Mouse (Mus musculus) CD4-positive, CD25-positive, alpha-beta regulatory T cell (primary cell): ENCODE measurements around the gene Adamtsl1. TPM values are rescaled to one million over a fixed set of nuclear protein-coding genes. Genes with fewer than 3 reads are reported as not detected.

ENCODE experiments used
- polyA plus RNA-seq: library from polyadenylated mRNA; unstranded; fragments of 100-300 nt; shearing (Covaris generic); gene quantifications from one replicate; pipeline ENCODE4 v1.2.1, GENCODE M21; 2017

Gene Adamtsl1
- 0.17 TPM for polyA plus RNA-seq

DNA sequence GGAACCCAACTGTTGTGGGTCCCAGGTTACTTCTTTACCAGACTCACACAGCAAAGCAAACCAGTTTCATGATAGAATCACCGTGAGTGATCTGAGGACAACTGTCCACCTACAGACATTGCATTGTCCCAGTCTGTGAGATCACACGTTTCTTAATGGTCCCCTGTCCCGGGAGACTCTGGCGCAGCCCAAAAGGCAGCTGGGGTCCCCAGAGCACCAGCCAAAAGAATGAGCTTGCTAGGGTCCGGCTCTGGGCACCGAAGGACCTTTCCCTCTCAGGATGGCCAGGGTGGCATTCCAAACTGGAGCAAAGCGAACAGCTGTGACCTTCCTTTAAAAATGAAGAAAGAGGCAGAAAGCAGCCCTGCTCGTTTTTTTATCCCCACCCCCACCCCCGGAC lies at the start of gene Adamtsl1:
Gene Adamtsl1 (plus strand): TSS at position 381 of the 400 bp plus-strand sequence.

